Mouse (Mus musculus) naive thymus-derived CD4-positive, alpha-beta T cell, adult 5 months (primary cell): ENCODE data around the gene Zfp592. TPM values are rescaled to one million over a fixed set of nuclear protein-coding genes. Genes with fewer than 3 reads are reported as not detected.

Source experiments
- polyA plus RNA-seq: library from polyadenylated mRNA; unstranded; fragments of 100-300 nt; shearing (Covaris generic); gene quantifications from one replicate; pipeline ENCODE4 v1.2.1, GENCODE M21; 2017

The Zfp592 gene
- polyA plus RNA-seq: 163 TPM

DNA sequence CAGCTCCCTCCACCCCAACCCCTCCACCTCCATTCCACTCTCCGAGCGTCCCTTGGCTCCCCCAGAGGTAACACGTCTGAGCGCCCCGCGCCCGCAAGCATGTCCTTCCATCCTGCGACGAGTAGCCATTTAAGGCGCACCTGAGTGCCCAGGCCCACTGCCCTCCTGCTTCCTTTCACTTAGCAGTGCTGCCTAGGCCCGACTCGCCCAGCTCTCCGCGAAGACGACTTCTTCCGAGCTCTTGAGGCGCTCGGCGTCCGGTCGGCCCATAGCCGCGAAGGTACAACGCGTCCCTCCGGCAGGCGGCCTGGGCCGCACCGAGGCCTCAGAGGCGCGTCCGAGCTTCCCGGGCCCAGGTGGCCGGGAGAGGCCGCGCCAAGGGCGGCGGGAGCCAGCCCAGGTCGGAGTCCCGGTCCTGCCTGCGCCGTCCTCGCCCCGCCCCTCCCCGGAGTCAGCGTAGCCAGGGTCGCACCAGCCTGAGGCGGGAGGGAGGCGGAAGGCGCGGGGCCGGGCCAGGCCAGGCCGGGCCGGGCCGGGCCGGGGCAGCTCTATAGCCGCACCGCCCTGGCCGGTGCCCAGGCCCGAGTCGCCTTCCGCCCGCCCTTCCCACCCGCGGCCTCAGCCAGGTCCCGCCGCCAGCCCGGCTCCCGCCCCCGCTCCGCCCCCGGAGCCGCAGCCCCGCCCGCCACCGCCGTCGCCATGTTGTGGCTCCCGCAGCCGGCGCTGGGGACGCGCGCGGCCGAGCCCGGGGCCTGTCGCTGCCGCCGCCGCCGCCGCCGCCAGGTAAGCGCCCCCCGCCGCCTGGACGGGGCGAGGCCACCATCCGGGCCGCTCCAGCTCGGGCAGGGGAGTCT, at the start of gene Zfp592:
TSS of gene Zfp592 (plus strand) at position 702 of the 854 bp plus-strand sequence.

GRCm38 (mm10) chr7:80947445-80948350, 45.8 kb upstream of the Zfp592 start, which contains the start of gene Sec11a:
Sec11a (minus strand) TSS chr7:80947780.

DNA sequence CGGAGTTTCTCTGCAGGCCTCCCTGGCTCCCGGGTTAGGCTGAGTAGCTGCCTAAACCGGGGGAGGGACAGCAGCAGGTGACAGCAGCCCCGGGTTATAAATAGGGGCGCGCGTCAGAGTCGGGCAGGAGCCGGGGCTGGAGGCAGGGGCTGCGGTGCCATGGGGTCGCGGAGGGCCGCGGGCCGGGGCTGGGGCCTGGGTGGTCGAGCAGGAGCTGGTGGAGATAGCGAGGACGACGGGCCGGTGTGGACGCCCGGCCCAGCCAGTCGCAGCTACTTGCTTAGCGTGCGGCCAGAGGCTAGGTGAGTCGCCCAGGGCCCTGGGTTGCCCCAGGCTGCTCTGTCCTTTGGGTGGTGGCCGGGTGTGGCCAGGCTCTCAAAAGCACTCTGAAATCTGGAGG, 64.0 kb downstream of the Zfp592 start, which contains the start of gene Alpk3:
TSS of gene Alpk3 (plus strand) at position 130 of the 400 bp plus-strand sequence.

Other genes with a start within 250 kb of the Zfp592 start
- gene Iqgap1, start 167.7 kb upstream of the Zfp592 start, polyA plus RNA-seq: 206 TPM
- gene Zscan2, start 132.8 kb upstream of the Zfp592 start, polyA plus RNA-seq: 5.1 TPM
- gene Wdr73, start 92.4 kb upstream of the Zfp592 start, polyA plus RNA-seq: 15.9 TPM
- 14.0 TPM for gene Nmb, start 88.6 kb upstream of the Zfp592 start, polyA plus RNA-seq
- 412 TPM for gene Sec11a, start 45.9 kb upstream of the Zfp592 start, polyA plus RNA-seq
- gene Alpk3, start 63.9 kb downstream of the Zfp592 start, polyA plus RNA-seq: 0.05 TPM
- 0.12 TPM for gene Slc28a1, start 121.1 kb downstream of the Zfp592 start, polyA plus RNA-seq
- gene Pde8a, start 219.9 kb downstream of the Zfp592 start, polyA plus RNA-seq: 4.7 TPM